Mouse (Mus musculus): ENCODE data around the gene Dhrs4. TPM values are rescaled to one million over a fixed set of nuclear protein-coding genes. Genes with fewer than 3 reads are reported as not detected.

The Dhrs4 gene
- total RNA-seq, 2 experiments from 2014 or later, result 31.2 to 43.1 TPM

GRCm38 (mm10) chr14:55484430-55485085 lies 6.0 kb downstream of the Dhrs4 start:
- no peak for ATAC-seq (ENCODE audit: poor library complexity, severe bottlenecking)

DNA sequence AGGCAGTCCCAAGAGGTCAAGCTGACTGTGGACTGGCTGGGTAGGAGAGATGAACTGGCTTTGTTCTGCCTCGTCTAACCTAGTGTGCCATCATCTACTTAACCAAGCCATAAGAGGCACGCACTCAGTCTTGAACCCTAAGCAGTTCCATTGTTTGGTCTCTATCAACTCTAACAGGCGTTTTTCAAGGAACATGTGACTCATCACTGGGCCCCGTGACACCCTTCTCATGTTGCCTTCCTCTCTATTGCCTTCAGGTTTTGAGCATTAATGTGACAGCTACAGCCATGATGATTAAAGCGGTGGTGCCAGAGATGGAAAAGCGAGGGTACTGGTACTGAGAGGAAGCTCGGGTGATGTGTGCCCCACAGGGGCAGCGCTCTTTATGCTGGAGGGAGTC lies 8.3 kb downstream of the Dhrs4 start:
- no peak for ATAC-seq (ENCODE audit: poor library complexity, severe bottlenecking)

DNA sequence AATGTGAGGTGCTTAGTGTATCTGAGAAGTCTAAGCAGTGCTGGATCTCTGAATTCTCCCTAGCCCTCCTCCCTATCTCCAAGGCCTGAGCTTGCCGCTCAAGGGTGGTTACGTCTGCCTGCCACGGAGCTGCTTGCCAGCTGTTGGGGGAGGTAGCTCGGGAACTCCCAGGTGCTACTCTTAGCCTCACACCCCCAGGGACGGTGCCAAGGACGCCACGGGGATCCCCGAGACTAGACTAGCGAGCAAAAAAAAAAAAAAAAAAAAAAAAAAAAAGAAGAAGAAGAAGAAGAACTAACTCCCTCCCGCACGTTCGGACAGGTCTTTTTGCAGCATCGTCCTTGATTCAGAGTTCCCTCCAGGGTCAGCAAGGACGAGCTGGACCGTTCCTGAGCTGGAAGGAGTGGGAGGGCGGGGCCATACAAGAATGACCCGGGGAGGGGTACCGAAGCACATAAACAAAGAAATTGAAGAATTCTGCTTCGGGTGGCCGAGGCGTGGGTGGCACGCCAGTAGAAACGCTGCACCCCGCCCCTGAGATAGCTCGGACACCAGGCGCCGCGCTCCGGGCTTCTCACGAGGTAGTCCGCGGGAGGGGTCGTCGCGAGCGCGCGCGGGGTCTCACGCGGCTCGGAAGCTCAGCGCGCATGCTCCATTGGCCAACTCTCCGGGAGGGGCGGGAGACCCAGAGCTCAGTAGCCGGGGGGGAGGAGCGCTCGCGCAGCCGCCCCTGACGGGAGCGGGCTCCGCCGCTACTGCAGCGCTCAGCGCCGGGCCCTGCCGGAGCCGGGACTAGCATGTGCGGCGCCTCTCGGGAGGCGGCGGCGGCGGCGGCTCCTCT lies 12.0 kb downstream of the Dhrs4 start, which contains the start of gene Carmil3:
Gene Carmil3, plus strand, starts transcription at position 291 of the 841 bp plus-strand sequence.
- peak; percentile 43 for ATAC-seq (ENCODE audit: poor library complexity, severe bottlenecking)

DNA sequence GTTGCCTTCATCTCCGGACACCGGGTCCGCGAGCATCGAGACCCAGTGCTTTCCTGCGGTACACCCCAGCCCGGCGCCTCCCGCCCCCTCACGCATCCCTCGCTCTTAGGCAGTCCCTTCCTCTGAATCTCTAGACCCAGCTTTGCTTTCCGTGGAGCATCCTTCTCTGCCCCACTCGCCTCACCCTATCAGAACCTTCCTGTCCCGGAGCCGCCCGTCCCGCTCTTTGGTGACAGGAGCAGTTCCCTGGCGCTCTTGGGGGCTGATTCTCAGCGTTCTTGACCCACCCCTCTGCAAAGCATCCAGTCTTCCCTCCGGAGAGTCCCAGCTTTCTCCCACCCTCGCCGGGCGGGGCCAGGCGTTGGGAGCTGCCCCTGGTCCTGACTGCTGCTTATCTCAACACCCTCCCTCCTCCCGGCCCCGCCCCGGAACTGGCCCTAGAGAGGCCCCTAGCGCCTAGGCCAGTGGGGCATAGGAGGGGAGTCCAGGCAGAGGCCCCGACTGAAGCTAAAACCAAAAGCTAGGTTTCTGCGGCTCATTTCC lies 12.8 kb downstream of the Dhrs4 start:
- peak; percentile 73 for ATAC-seq (ENCODE audit: poor library complexity, severe bottlenecking)

DNA sequence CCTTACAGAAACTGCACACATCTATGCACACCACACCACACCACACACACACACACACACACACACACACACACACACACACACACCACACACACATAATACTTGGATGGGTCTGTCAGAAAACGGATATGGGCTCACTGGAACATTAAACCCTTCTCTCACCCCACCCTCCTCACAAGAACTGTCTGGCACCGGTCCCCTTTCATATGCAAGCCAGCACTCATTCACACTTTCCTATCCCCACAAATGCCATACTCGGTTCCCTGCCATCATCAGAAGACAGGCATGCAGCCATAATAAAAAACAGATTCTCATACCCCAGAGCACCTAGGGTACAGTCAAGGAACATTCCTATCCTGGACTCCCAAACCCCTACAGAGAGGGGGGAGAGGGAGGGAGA lies 13.5 kb downstream of the Dhrs4 start:
- no peak for ATAC-seq (ENCODE audit: poor library complexity, severe bottlenecking)

DNA sequence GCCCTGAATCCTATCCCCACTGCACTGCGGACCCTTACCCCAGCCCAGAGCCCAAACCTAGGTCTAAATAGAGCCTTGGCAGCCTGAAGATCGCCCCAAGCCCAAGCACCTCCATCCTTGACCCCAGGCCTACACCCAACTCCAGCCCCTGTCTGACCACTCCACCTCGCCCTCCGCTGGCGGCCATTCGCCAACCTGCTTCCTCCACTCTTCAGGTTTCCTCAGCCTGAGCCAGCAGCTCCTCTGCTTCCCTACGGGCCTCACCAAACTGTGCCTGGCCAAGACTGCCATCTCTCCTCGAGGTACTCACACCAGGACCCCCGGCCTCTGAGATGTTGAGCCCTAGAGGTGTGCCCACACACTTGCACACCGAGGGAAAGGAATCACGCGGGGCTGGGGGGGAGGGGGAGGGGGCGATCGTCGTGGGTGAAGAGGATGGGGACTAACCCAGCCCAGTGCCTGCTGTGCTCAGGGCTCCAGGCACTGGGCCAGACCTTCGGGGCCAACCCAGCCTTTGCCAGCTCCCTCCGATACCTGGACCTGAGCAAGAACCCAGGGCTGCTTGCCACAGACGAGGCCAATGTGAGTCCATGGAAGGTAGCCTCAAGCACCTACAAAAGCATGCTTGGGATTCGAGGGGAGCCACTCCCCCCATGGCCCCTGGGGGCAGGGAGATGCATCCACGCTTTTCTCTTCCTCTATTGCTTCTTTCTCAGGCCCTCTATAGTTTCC lies 17.1 kb downstream of the Dhrs4 start:
- ATAC-seq (ENCODE audit: poor library complexity, severe bottlenecking), result no peak

- ATAC-seq (ENCODE audit: poor library complexity, severe bottlenecking), result no peak
These were observed 18.3 kb downstream of the Dhrs4 start for GRCm38 (mm10) chr14:55496761-55497448.

GRCm38 (mm10) chr14:55497449-55497821 lies 18.9 kb downstream of the Dhrs4 start:
- peak; percentile 95 for ATAC-seq (ENCODE audit: poor library complexity, severe bottlenecking)

DNA sequence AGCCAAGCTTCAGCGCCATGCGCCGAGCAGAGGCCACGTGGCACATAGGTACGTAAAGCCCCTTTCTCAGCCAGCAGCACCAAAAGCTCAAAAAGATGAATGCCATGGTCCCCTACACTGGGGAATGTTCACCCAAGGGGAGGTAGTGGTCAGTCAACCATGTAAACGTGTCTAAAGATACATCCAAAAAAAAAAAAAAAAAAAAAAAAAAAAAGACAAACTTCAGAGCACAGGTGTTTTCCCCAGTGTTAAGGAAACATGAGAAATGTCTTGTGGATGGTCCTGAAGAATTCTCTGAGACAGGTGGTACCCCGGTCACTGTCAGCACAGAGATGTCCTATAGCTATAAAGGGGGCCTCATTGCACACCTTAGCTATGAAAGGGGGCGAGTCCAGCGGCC lies 27.1 kb downstream of the Dhrs4 start:
- no peak for ATAC-seq (ENCODE audit: poor library complexity, severe bottlenecking)

DNA sequence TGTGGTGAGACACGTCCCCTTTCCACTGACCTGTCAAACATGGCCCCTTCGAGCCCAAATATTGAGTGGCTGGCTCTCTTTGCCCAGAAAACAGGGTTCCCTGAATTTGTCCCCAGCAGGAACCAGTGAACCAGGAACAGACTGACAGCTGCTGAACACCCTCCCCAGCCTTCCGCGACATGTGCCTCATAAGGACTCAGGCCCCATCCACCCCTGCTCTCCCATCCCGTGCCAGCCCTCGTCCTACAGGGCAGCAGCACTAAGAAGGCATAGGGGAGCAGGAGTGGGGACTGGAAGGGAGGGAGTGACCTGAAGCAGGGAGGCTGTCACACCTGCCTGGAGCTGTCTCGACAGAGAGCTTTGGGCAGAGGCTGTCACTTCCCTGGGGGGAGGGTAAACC lies 29.2 kb downstream of the Dhrs4 start:
- no peak for ATAC-seq (ENCODE audit: poor library complexity, severe bottlenecking)

DNA sequence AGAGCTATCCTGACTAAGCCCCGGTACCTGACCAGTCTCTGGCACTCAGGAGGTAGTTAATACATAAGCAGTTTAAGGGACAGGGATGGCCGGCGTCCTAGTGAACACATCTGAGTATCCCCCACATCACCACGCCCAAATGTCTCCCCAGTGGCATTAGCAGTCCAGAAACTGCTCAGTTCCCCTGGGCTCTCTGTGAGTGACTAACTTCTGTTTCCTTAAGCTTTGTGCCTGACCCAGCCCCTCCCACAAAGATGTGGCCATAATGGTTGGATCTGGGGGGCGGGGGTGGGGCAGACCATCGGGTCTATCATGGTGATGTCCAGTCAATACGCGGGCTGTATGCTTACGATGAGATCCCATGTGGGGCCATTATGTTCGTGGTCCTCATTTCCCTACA lies 31.0 kb downstream of the Dhrs4 start:
- ATAC-seq (ENCODE audit: poor library complexity, severe bottlenecking), result no peak

GRCm38 (mm10) chr14:55510125-55510731 lies 31.7 kb downstream of the Dhrs4 start, which contains the start of gene Cpne6:
Gene Cpne6 (plus strand): TSS chr14:55510445.
- no peak for ATAC-seq (ENCODE audit: poor library complexity, severe bottlenecking)

DNA sequence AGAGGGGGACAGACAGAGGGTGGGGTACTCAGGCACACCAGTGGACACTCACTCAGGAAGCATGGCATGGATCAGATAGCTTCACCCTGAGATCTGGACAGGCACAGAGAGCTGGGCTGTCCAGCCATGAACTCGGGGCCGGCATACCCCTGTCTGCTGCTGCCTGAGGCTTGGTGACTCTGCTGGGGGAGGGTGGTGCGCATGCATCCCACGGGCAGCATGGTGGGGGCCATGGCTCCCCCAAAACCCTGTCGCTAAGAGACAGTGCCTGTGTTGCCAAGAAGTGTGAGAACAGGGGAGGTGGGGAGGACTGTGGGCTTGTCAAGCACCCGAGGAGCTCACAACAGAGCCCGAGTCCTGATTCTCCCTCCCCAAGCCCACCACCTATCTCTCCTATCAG lies 32.5 kb downstream of the Dhrs4 start:
- ATAC-seq (ENCODE audit: poor library complexity, severe bottlenecking), result no peak

- ATAC-seq (ENCODE audit: poor library complexity, severe bottlenecking), result no peak
These were observed 35.4 kb downstream of the Dhrs4 start for GRCm38 (mm10) chr14:55513927-55514326.

DNA sequence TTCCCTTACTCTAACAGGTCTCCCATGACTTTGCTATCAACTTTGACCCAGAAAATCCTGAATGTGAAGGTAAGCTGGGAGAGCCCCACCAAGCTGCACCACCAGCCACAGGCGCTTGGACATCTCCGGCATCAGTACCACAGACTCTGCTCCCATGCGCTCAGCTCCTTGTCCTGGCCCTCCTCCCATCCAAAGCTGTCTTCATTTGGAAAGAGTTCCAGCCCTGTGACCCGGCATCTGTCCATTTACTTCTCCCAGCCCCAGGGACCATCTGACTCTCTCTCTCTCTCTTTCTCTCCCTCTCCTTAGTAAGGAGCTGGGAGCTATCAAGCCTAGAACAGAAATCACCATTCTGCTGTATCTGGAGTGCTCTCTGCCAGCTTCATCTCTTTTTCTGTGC lies 37.3 kb downstream of the Dhrs4 start:
- ATAC-seq (ENCODE audit: poor library complexity, severe bottlenecking), result no peak

DNA sequence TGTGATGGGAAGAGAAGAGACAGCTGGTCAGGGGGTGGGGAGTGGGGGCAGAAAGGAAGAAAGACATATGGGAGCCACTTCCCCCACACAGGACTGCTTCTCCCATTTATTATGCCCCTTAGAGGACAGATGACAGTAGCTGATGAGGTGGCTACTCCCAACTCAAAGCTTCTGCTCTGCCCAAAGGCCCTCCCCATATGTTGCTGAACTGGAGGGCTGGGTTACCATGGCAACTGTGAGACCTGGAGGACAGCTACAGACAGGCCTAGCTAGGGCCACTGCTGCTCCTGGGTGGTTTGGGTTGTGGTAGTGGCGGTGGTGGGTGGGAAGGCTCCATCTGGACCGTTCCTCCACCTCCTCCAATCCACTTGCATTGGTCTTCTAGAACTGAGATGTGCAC lies 40.3 kb downstream of the Dhrs4 start:
- no peak for ATAC-seq (ENCODE audit: poor library complexity, severe bottlenecking)

DNA sequence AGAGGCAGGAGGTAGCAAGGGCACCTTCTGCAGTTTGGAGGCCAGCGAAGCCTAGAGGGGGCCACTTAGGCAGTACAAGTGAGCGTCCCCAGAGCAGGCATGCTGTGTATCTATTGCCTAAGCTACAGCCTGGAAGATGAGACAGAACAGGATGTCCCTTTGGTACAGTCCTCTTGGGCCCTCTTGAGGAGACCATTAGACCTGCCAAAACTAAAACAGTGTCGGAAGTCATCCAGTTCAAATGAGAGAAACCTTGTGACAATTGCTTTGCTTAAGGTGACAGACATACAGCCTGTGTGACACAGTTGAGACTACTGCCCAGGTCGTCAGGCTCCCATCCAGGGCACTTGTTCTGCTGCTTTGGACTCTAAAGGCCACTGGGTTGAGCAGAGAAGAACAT lies 41.0 kb downstream of the Dhrs4 start:
- no peak for ATAC-seq (ENCODE audit: poor library complexity, severe bottlenecking)

- ATAC-seq (ENCODE audit: poor library complexity, severe bottlenecking), result no peak
These were observed 42.1 kb downstream of the Dhrs4 start for GRCm38 (mm10) chr14:55520451-55521361.

DNA sequence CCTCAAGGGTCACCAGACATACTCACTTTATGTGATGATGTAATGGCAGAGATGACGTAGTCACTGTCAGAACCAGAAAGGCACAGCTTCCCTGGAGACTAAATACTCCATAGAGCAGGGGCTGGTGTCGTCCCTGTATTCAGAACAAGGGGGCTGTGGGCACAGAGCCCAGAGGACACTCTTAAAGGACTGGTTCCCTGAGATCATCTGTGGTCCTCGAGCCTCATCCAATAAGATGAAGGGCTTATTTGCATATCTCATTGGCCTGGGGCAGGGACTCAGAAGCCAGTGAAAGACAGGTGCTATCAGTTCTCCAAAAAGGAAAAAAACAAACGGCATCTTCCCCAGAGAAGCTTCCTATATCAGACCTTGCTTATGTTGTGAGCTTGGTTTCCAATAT lies 45.5 kb downstream of the Dhrs4 start:
- ATAC-seq (ENCODE audit: poor library complexity, severe bottlenecking), result no peak

Measured in megakaryocyte, adult 5-6 weeks (primary cell).